Mouse (Mus musculus): Measurements from ENCODE around the gene 2010003K11Rik.
A peak's percentile ranks its signal among the peaks of the same experiment; 100 is the strongest.
"Not testable (repeated sequence)": the region's sequence is repeated elsewhere in the genome, so short reads cannot be mapped to it uniquely, and the experiment has no call there.

2010003K11Rik gene

GRCm38 (mm10) chr19:4461981-4462380, 36.4 kb downstream of the 2010003K11Rik start:
- DNase-seq (ENCODE audit: low read depth in 1 of 2, low spot score in 2 of 2): no peak

GRCm38 (mm10) chr19:4456227-4456626, 42.2 kb downstream of the 2010003K11Rik start:
- DNase-seq (ENCODE audit: low read depth in 1 of 2, low spot score in 2 of 2): peak in 1 of 2 experiments; percentile 49

DNA sequence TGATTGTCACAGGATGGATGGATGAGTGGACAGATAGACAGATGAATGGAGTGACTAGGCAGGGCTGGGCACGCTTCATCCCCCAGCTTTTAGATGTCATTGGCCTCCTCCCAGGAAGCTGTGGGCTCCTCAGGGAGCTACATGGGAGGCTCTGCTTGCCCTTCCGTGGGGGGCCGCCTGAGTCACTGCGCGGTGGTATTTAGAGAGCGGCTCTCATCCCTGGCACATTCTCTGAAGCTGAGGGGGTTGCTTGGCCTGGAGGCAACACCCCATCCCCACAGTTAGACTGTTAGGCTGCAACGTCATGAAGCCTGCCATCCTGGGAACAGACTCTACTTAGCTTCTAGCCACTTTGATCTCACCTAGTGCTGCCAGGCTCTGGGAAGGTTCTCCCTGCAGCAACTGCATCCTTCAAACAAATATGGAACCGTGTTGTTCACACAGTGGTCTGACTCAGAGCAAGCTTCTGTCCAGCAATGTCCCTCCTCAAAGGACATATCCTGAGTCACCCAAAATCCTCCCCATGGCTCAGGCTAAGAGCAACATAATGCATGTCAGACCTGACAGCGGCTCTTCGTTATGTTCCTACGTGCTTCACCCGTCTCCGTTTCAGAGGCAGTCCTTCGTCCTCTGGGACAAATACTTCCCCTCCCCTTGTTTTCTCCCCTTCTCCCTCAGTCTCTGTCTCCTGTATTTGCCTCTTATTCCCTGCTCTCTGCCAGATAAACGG, 43.1 kb downstream of the 2010003K11Rik start:
- no peak for DNase-seq (ENCODE audit: low read depth in 1 of 2, low spot score in 2 of 2)

- DNase-seq (ENCODE audit: low read depth in 1 of 2, low spot score in 2 of 2): not testable (repeated sequence)
Measured at GRCm38 (mm10) chr19:4454040-4454439, 44.3 kb downstream of the 2010003K11Rik start.

DNA sequence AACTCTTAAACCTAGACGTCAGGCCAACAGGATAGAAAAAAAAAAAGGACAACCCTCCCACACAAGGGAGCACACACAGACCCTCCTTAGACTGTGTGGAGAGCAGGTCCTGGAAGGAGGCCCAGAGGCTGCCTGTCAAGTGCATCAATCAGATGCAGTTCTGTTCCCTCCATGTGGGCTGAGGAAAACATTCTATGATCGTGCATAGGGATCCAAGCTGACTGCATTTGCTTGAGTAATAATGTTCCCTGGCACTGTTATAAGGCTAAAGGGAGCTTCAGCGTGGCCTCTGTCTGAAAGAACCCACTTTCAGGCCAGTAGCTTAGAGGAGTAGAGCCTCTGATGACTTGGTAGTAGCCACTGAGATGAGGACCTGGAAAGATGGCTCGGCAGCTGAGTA, 45.9 kb downstream of the 2010003K11Rik start:
- DNase-seq (ENCODE audit: low read depth in 1 of 2, low spot score in 2 of 2): no peak

DNA sequence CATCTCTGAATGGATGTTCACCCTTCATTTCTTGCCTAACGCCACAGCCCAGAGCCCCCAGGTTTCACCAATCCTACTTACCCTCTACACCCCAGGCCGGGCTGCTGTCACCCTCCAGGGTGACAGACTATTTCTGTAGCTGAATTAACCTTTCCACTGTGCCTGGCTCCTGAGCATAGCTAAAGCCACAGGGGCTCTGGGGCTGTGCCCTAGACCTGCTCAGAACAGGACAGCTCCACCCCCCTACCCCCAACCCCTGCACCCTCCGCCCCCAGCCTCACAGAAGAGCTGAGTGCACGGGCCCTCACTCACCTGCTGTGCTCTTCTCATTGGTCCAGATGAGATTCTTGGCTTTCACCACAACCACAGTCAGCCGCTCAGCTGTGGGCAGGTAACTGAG, 46.4 kb downstream of the 2010003K11Rik start:
- no peak for DNase-seq (ENCODE audit: low read depth in 1 of 2, low spot score in 2 of 2)

DNA sequence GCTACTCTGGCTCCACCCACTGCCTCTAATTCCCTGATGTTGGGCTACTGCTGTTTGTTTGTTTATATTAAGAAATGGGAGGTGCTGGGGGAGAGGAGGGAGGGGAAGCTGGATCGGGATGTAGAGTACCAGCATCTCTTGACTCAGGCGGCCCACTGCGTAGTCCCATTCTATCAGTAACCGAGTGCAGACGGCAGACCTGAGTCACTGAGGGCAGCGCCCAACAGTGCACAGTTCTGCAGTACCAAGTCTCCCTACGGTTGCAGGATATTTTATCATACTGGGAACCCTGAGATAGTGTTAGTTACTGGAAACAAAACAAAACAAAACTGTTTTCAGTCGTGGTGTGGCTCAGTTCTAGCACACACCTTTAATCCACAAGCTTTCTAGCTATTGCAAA, 47.3 kb downstream of the 2010003K11Rik start:
- no peak for DNase-seq (ENCODE audit: low read depth in 1 of 2, low spot score in 2 of 2)

GRCm38 (mm10) chr19:4450666-4451065, 47.7 kb downstream of the 2010003K11Rik start:
- no peak for DNase-seq (ENCODE audit: low read depth in 1 of 2, low spot score in 2 of 2)

DNA sequence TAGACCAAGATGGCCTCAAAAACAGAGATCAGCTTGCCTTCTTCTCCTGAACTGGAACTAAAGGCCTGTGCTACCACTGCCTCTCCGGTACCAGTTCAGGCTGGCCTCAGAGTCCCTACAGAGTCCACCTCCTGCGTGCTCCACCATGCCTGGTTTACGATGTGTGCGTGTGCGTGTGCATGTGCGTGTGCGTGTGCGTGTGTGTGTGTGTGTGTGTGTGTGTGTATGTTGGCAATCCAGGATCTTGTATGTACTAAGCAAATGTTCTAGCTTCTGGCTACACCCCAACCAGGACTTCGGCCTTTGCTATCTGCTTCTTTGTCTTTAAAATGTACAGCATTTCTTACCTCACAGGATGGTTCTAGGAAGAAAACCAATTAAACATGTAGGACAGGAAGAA, 49.2 kb downstream of the 2010003K11Rik start:
- DNase-seq (ENCODE audit: low read depth in 1 of 2, low spot score in 2 of 2): no peak

DNA sequence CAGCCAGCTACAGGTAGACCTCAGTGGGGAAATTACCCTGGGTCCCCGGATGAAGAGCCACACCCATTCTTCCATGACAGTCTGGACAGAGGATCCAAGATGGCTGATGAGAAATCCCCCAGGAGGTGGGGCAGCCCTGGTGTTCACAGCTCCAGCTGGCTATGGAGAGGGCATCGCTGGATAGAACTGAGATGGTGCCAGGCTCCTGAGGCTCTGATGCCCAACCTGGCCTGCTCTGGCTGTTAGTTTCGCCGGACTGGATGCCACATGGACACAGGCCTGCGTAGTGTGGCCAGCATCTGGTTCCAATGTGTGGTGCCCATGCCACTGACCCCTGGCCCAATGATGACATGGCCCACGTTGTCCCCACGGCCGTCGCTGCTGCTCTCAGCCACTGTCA, 50.9 kb downstream of the 2010003K11Rik start:
- no peak for DNase-seq (ENCODE audit: low read depth in 1 of 2, low spot score in 2 of 2)

Measured in monocyte, adult 2 months (primary cell).